29 mouse cellular contexts compared by ENCODE assay signal in genomic region chr6:137316358-137316757, GRCm38 (mm10).
DNase-seq lines count a peak whose midpoint lies in the region; ATAC-seq lines count a peak whose summit lies in the region.
"Had no signal": no experiment of that assay in that cellular context is flagged by ENCODE, and none has a peak within 500 bp of the region (broad histone marks: within the 10 kb centered on the region; RNA-seq: fewer than 3 reads in every experiment).

No protein-coding gene starts in this region.

- H3K27me3 ChIP-seq in midbrain, embryonic 14.5 days (ENCODE audit: control insufficient read depth, insufficient read depth, low read length): no peaks in the 10 kb centered on the region
- H3K27me3 ChIP-seq: embryonic facial prominence, embryonic 13.5 days; hindbrain, embryonic 12.5 days; intestine, embryonic 15.5 days had no signal

- H3K36me3 ChIP-seq in midbrain, embryonic 14.5 days (ENCODE audit: control insufficient read depth, insufficient read depth, low read length): no peaks in the 10 kb centered on the region
- H3K36me3 ChIP-seq: embryonic facial prominence, embryonic 13.5 days; hindbrain, embryonic 12.5 days; intestine, embryonic 15.5 days had no signal

- DNase-seq in adrenal gland, adult 2 months: peak; percentile 16
- DNase-seq in adrenal gland, adult 18-20 months (ENCODE audit: low spot score in 2 of 2): no peak
- peak; percentile 75 for DNase-seq in 3134 (ENCODE audit: extremely low read depth, insufficient read length, low spot score)
- DNase-seq in Muller cell, postnatal 12 days (ENCODE audit: inconsistent ontology term): peak; percentile 57
- DNase-seq in ovary, postnatal 10 days (ENCODE audit: low spot score): no peak
- no peak for DNase-seq in kidney, postnatal 25 days
- DNase-seq in midbrain, embryonic 14.5 days: no peak
- DNase-seq: adrenal gland, adult 8-10 months; cerebellum, adult 9-10 months; forebrain, postnatal 0 days; heart, postnatal 14 days; kidney, adult 8-10 months; layer of hippocampus, adult 9-11 months; liver; lung, adult 2 months; lung, postnatal 10 days; right cerebral cortex, adult 18-20 months; thymus, adult 18-20 months; thymus, postnatal 25 days had no signal

- no peak overlapping the region for H3K4me2 ChIP-seq in midbrain, embryonic 14.5 days (ENCODE audit: low read length)
- H3K4me2 ChIP-seq: embryonic facial prominence, embryonic 13.5 days; hindbrain, embryonic 12.5 days; intestine, embryonic 15.5 days; midbrain, embryonic 11.5 days had no signal

- H3K9me3 ChIP-seq in midbrain, embryonic 14.5 days (ENCODE audit: control insufficient read depth, low read length): no peaks in the 10 kb centered on the region
- H3K9me3 ChIP-seq: embryonic facial prominence, embryonic 13.5 days; hindbrain, embryonic 12.5 days; intestine, embryonic 15.5 days had no signal

- no peak overlapping the region for H3K27ac ChIP-seq in midbrain, embryonic 14.5 days (replicated peaks; ENCODE audit: low read depth, low read length)
- H3K27ac ChIP-seq: embryonic facial prominence, embryonic 13.5 days; hindbrain, embryonic 12.5 days; hindbrain, postnatal 0 days; intestine, embryonic 15.5 days; kidney, postnatal 0 days; macrophage; stomach, postnatal 0 days had no signal

- no peak overlapping the region for H3K9ac ChIP-seq in midbrain, embryonic 14.5 days (replicated peaks; ENCODE audit: low read length)
- H3K9ac ChIP-seq: embryonic facial prominence, embryonic 13.5 days; forebrain, postnatal 0 days; hindbrain, embryonic 12.5 days; intestine, embryonic 15.5 days; liver, embryonic 14.5 days had no signal

- ATAC-seq in granulocyte monocyte progenitor cell, adult 5-6 weeks (replicated peaks; ENCODE audit: poor library complexity, severe bottlenecking): peak; percentile 98
- ATAC-seq in midbrain, embryonic 14.5 days (ENCODE audit: low FRiP score, low TSS enrichment): no peak
- ATAC-seq: forebrain, postnatal 0 days; hindbrain, postnatal 0 days; intestine, embryonic 15.5 days had no signal

- H3K4me3 ChIP-seq in midbrain, embryonic 14.5 days (replicated peaks; ENCODE audit: low read depth, low read length): no peak overlapping the region
- H3K4me3 ChIP-seq: embryonic facial prominence, embryonic 13.5 days; hindbrain, embryonic 12.5 days; intestine, embryonic 15.5 days had no signal

- 94% methylated on average over 6 of the region's 6 CpGs for WGBS in midbrain, embryonic 14.5 days

- H3K4me1 ChIP-seq in midbrain, embryonic 14.5 days (ENCODE audit: control insufficient read depth, insufficient read depth, low read length): 0 out of 2 replicates have a peak, but pooled peaks cover 3% of the 10 kb centered on the region
- H3K4me1 ChIP-seq: hindbrain, embryonic 12.5 days; intestine, embryonic 15.5 days had no signal

Comparison
In these comparisons a context has a peak if more than half of its experiments do, and no peak if none do; other contexts are left out.
1. DNase-seq: peak in adrenal gland, adult 2 months (single experiment), 3134 (single experiment) and Muller cell, postnatal 12 days (single experiment); none in adrenal gland, adult 18-20 months (0 of 2), ovary, postnatal 10 days (single experiment), kidney, postnatal 25 days (0 of 2) and midbrain, embryonic 14.5 days (single experiment).